Mouse (Mus musculus) layer of hippocampus, adult 2 months (tissue): ENCODE results near the gene Optn. TPM values are rescaled to one million over a fixed set of nuclear protein-coding genes. Genes with fewer than 3 reads are reported as not detected.

Source experiments
- DNase-seq, 2 experiments: peaks; one replicate each; pipeline ENCODE4 v3.0.0; 2022; ENCODE audit warnings: low spot score in 2 of 2
- H3K27ac ChIP-seq: fragments of 200-600 bp; 2 replicates; pipeline ENCODE4 v1.8.1; 2022
- H3K4me3 ChIP-seq: fragments of 200-600 bp; 2 replicates; pipeline ENCODE4 v1.8.1; 2022; ENCODE audit warnings: mild to moderate bottlenecking
- CTCF ChIP-seq: fragments of 200-600 bp; conservative IDR thresholded peaks from 2 replicates; pipeline ENCODE4 v1.8.1; 2022; ENCODE audit warnings: antibody characterized with exemption, mild to moderate bottlenecking, moderate library complexity
- total RNA-seq, 2 experiments: library from RNA; stranded (reverse); gene quantifications; 2 replicates each; pipeline ENCODE4 v1.2.3; 2021

Optn gene
- total RNA-seq, 2 experiments from 2014 or later = 13.5 to 14.1 TPM

DNA sequence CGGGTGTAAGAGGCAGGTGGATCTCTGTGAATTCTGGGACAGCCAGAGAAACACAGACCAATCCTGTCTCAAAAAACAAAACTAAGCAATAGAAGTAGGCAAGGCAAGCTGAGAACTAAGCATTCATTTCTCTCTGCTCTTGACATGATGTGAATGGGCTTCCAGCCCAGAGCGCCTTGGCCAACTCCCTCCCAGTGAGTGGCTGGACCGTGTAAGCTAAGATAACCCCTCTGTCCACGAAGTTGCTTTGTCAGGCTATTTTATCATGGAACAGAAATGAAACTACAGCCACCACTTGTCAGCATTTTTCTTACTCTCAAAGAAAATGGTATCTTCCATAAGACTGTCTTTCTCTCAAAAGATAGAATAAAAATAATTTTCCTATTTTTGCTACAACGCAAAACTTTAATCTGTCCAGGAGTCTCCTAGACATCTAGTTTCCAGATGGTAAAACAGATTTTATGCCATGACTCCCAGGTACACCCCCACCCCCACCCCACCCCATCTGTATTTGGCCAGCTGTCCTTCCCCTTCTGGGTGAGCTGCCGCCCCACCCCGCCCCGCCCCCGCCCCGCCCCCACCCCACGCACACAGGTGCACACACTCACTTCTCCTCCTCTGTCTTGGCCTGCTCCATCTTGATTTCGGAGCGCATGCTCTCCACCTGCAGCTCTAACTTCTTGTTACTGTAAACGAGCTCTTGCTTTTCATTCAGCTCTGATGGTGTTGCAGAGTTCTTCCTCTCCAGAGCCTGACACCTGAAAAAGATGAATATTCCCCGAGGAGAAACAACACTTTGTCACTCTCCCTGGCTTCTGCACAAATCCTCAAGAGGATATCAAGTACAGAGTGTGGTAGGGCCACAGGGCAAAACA lies 30.1 kb downstream of the Optn start:
- Histone ChIP-seq H3K4me3 (no peak overlapping the region), H3K27ac (no peak overlapping the region)
- no peak for DNase-seq
- no peak for TF ChIP-seq CTCF

GRCm38 (mm10) chr2:5032665-5033064 lies 31.2 kb downstream of the Optn start:
- Histone ChIP-seq H3K27ac (no peak overlapping the region), H3K4me3 (no peak overlapping the region)
- DNase-seq = no peak
- TF ChIP-seq CTCF = no peak

DNA sequence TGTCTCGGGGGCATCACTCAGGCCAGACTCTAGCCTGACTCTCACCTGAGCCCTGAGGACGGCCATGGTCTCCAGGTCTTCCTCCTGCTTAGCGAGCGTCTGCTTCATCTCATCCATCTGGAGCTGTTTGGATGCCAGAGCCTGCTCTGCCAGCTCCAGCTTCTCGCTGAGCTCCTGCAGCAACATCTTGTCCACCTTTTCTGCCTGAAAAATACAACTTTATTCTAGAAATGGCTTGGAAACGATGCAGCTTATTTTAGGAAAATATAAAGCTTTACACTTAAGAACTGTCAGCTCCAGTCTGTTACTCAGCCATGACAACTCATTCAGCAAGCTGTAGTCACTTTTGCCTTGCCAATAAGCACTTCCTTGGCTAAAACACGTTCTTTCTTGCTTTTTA lies 32.6 kb downstream of the Optn start:
- H3K27ac ChIP-seq = no peak overlapping the region

GRCm38 (mm10) chr2:5029808-5030207 lies 34.0 kb downstream of the Optn start:
- Histone ChIP-seq H3K27ac (no peak overlapping the region), H3K4me3 (no peak overlapping the region)
- no peak for DNase-seq
- no peak for TF ChIP-seq CTCF

More for the DNA sequence above, 32.6 kb downstream of the Optn start:
- TF ChIP-seq CTCF = no peak
- H3K4me3 ChIP-seq = no peak overlapping the region
- peak in 1 of 2 experiments; percentile 37 for DNase-seq

DNA sequence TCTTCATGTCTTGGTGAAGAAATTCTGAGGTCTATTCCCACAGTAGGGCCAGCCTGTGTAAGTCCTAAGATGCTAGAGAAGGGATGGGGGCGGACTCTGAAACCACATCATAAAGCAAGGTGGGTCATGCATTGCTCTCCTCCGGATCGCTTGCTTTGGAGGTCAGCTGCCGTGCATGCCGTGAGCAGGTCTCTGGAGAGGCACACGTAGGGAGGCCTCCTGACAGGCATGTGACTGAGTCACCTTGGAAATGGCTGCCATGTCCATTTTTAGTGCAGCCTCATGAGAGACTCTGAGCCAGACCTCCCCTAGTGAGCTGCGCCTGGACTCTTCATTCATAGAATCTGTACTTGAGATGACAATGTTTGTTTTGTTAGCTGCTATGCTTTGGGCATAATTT lies 35.8 kb downstream of the Optn start:
- Histone ChIP-seq H3K4me3 (no peak overlapping the region), H3K27ac (no peak overlapping the region)
- TF ChIP-seq CTCF = no peak
- no peak for DNase-seq

DNA sequence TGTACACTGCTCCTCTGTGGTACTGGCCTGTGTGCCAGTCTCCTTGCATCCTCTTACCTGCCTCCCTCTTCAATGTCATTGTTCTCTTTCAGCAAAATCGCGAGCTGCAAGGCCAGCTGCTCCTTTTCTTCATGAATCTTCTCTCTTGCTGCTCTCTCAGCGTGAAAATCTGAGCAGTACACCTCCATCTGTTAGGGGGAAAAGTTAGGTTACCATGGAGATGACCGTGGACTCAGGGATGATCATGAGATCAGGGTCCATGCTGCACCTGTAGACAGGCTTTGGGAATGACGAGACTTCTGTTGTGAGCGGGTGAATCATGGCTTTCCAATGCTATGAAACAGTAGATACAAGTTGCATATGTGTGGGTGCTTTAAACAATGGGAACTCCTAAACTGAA lies 36.8 kb downstream of the Optn start:
- no peak overlapping the region for H3K27ac ChIP-seq
- TF ChIP-seq CTCF = no peak
- DNase-seq = no peak
- no peak overlapping the region for H3K4me3 ChIP-seq

DNA sequence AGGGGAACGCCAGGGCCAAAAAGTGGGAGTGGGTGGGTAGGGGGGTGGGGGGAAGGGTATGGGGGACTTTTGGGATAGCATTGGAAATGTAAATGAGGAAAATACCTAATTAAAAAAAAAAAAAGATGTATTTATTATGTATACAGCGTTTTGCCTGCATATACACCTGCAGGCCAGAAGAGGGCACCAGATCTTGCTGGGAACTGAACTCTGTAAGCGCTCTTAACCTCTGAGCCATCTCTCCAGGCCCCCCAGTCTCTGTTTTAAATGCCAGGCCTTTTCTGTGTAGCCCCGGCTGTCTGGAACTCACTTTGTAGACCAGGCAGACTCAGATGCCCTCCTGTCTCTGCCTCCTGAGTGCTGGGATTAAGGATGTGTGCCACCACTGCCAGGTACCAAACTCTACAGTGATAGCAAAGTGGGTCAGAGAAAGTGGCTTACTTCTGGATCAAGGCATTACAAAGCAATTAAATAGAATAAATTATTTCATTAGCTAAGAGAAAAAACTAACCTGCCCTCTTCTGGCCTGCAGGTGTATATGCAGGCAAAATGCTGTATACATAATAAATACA lies 38.6 kb downstream of the Optn start:
- DNase-seq = no peak
- peak; percentile 53 for TF ChIP-seq CTCF
- Histone ChIP-seq H3K4me3 (no peak overlapping the region), H3K27ac (no peak overlapping the region)

- H3K4me3 ChIP-seq = no peak overlapping the region
- TF ChIP-seq CTCF = no peak
- H3K27ac ChIP-seq = no peak overlapping the region
- no peak for DNase-seq
Measured at GRCm38 (mm10) chr2:5023699-5024399, 40.0 kb downstream of the Optn start.

GRCm38 (mm10) chr2:5023275-5023674 lies 40.6 kb downstream of the Optn start:
- no peak overlapping the region for H3K4me3 ChIP-seq
- no peak overlapping the region for H3K27ac ChIP-seq
- DNase-seq = no peak
- no peak for TF ChIP-seq CTCF

GRCm38 (mm10) chr2:5019708-5020107 lies 44.1 kb downstream of the Optn start:
- Histone ChIP-seq H3K27ac (0 out of 2 replicates have a peak overlapping the region, but pooled peaks have one; percentile 1), H3K4me3 (no peak overlapping the region)
- no peak for TF ChIP-seq CTCF
- DNase-seq = peak in 1 of 2 experiments; percentile 46

- Histone ChIP-seq H3K27ac (no peak overlapping the region), H3K4me3 (no peak overlapping the region)
- no peak for TF ChIP-seq CTCF
- DNase-seq = no peak
Measured at GRCm38 (mm10) chr2:5016922-5017321, 46.9 kb downstream of the Optn start.

GRCm38 (mm10) chr2:5015527-5015926 lies 48.3 kb downstream of the Optn start:
- DNase-seq = no peak

DNA sequence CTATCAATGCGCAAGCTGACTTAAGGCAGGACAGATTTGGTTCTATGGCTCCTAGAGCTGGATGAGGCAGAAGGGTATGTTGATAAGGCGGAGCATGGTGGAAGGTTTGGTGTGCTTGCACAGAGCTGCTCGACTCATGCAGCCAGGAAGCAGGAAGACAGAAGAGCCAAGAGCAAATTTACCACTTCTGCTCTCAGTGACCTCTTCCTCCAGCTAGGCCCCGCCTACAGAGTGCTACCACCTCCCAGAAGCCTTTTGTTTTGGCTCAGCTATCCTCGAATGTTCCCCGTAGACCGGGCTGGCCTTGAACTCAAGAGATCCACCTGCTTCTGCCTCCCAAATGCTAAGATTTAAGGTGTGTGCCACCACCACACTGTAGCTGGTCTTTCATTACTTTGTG lies 49.2 kb downstream of the Optn start:
- no peak for TF ChIP-seq CTCF
- no peak overlapping the region for H3K4me3 ChIP-seq
- no peak overlapping the region for H3K27ac ChIP-seq
- DNase-seq = no peak

More at GRCm38 (mm10) chr2:5015527-5015926, 48.3 kb downstream of the Optn start:
- Histone ChIP-seq H3K27ac (no peak overlapping the region), H3K4me3 (no peak overlapping the region)
- no peak for TF ChIP-seq CTCF
